Mouse (Mus musculus): ENCODE measurements around the gene Cyren. TPM values are rescaled to one million over a fixed set of nuclear protein-coding genes. Genes with fewer than 3 reads are reported as not detected.

Cyren gene
- polyA plus RNA-seq, 1 experiment: 7.9 TPM

DNA sequence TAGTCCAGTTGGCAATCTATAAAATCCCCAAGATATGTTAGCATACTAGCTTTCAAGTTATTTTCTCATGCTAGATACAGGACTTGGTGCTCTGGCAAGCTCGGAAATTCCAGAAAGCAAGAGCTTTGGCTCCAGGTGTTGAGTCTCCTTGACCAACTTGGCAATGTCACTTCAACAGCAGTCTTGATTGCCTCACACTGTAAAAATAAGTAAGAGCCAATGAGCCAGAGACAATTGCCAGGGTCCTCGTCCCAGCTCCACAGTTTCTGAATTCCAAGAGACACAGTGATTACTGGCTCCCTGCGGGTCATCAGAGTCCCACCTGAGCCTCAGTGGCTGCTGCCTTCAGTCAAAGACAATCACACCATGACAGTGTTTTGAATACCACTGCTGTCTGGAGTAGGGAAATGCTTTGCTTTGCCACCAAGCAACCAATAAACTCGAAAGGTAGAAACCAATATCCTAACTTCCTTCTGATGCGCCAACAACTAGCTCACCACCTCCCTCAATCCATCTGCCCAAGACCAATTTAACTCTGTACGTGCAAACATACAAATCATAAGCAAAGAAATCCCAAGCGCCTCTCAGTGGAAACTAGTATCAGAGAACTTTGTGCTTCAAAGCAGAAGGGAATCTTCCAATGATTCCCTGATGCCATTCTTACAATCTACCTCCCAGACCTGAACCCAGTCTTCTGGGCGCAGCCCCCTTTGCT, 31.9 kb upstream of the Cyren start:
- H3K79me2 ChIP-seq (ENCODE audit: control insufficient read depth, insufficient read depth): peaks cover 8% of the 10 kb centered on the region
- peak overlapping the region; percentile 57 for H3K4me3 ChIP-seq (ENCODE audit: insufficient read depth, poor library complexity, severe bottlenecking)
- no peak for TF ChIP-seq FOSL1 (IDR thresholded peaks at IDR 0.05; ENCODE audit: insufficient read depth, low read length, poor library complexity, severe bottlenecking)
- TF ChIP-seq CEBPB (IDR thresholded peaks at IDR 0.05; ENCODE audit: low read depth): no peak
- TF ChIP-seq USF1 (IDR thresholded peaks at IDR 0.05; ENCODE audit: low read depth): no peak
- TF ChIP-seq MYOD1 (IDR thresholded peaks at IDR 0.05; ENCODE audit: control insufficient read depth, insufficient read length, low read depth): no peak
- no peak for TF ChIP-seq MAX (IDR thresholded peaks at IDR 0.05)
- TF ChIP-seq MYOG (IDR thresholded peaks at IDR 0.05; ENCODE audit: control insufficient read depth, extremely low read depth, insufficient read length): no peak
- no peak for TF ChIP-seq CTCF (IDR thresholded peaks at IDR 0.05; ENCODE audit: control insufficient read depth, insufficient read depth, insufficient read length)
- no peaks in the 10 kb centered on the region for H3K79me3 ChIP-seq (ENCODE audit: low read depth)
- peaks cover 26% of the 10 kb centered on the region for H3K36me3 ChIP-seq (ENCODE audit: control insufficient read depth, insufficient read depth)
- no peaks in the 10 kb centered on the region for H3K27me3 ChIP-seq (ENCODE audit: control insufficient read depth, insufficient read depth, insufficient read length)
- no peak overlapping the region for H3ac ChIP-seq (ENCODE audit: control insufficient read depth, insufficient read length, low read depth)

DNA sequence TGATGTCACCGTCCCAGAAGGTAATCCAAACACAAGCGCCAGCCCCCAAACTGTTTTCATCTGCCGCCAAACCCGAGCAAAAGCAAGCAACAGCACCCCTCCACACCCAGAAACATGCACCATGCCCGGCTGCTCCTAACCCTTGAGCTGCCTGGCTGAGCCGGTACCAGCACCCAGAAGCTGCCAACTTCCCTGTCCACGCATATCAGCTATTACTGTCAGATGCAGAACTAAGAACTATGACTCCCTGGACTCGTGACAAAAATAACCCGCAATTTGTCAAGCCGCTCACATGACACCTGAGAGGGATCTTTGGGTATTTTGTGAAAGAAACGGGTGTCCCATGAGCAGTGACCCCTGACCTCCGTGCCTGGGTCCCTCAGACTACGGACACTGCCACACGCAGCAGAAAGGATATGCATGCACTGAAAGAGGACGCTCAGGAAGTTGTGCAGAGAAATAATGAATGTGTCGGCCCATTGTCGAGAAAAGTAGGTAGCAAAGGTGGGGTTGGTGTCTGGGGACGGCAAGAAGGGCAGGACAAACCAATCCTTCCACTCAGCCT, 29.9 kb upstream of the Cyren start:
- no peaks in the 10 kb centered on the region for H3K27me3 ChIP-seq (ENCODE audit: control insufficient read depth, insufficient read depth, insufficient read length)
- H3K4me3 ChIP-seq (ENCODE audit: insufficient read depth, poor library complexity, severe bottlenecking): no peak overlapping the region
- TF ChIP-seq MYOG (IDR thresholded peaks at IDR 0.05; ENCODE audit: control insufficient read depth, extremely low read depth, insufficient read length) (no peak), USF1 (IDR thresholded peaks at IDR 0.05; ENCODE audit: low read depth) (no peak), FOSL1 (IDR thresholded peaks at IDR 0.05; ENCODE audit: insufficient read depth, low read length, poor library complexity, severe bottlenecking) (no peak), MYOD1 (IDR thresholded peaks at IDR 0.05; ENCODE audit: control insufficient read depth, insufficient read length, low read depth) (no peak), CTCF (IDR thresholded peaks at IDR 0.05; ENCODE audit: control insufficient read depth, insufficient read depth, insufficient read length) (no peak), MAX (IDR thresholded peaks at IDR 0.05) (no peak)
- H3K79me2 ChIP-seq (ENCODE audit: control insufficient read depth, insufficient read depth): peaks cover 8% of the 10 kb centered on the region
- no peak overlapping the region for H3ac ChIP-seq (ENCODE audit: control insufficient read depth, insufficient read length, low read depth)
- no peaks in the 10 kb centered on the region for H3K79me3 ChIP-seq (ENCODE audit: low read depth)
- H3K36me3 ChIP-seq (ENCODE audit: control insufficient read depth, insufficient read depth): peaks cover 27% of the 10 kb centered on the region

DNA sequence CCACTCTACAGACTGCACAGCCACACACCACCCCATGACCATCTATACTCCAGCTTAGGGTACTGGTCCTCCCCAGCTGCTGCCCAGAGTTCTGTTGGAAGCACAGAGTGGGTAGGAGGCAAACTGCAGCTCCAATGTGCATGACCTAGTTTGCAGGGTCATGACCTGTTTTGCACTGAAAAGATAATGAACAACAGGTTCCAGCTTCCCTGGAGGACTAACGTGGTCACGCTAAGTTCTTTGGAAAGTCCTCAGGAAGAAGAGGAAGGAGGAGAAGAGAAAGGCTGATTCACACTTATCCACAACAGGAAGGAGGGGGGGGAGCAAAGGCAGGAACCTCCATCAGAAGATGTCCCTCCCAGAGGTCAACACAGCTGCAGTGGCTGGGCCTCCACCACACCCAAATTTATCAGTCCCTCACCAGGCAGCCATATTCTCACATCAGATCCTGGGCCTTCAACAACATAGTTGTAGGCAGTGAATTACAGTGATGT, 29.3 kb upstream of the Cyren start:
- peaks cover 31% of the 10 kb centered on the region for H3K36me3 ChIP-seq (ENCODE audit: control insufficient read depth, insufficient read depth)

DNA sequence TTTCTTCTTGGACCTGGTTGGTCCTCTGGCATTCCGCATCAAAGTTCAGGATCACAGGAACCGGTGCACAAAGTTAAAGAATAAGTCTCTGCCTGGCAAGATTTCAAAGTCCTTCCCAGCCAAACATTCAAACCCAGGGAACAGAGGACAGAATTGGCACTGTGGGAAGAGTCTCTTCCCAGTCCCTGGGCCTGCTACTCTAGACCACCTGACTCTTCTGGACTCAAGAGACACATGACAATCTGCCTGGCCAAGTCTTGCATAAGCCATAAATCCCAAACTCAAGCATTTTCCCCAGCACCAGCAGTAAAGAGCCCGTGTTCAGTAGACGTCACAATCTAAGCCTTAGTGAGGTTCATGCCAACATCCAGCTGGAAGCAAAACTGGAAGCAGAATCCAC, 28.8 kb upstream of the Cyren start:
- Histone ChIP-seq H3ac (ENCODE audit: control insufficient read depth, insufficient read length, low read depth) (no peak overlapping the region), H3K36me3 (ENCODE audit: control insufficient read depth, insufficient read depth) (peaks cover 31% of the 10 kb centered on the region), H3K79me2 (ENCODE audit: control insufficient read depth, insufficient read depth) (peaks cover 8% of the 10 kb centered on the region), H3K27me3 (ENCODE audit: control insufficient read depth, insufficient read depth, insufficient read length) (no peaks in the 10 kb centered on the region), H3K79me3 (ENCODE audit: low read depth) (no peaks in the 10 kb centered on the region), H3K4me3 (ENCODE audit: insufficient read depth, poor library complexity, severe bottlenecking) (no peak overlapping the region)
- no peak for TF ChIP-seq USF1 (IDR thresholded peaks at IDR 0.05; ENCODE audit: low read depth)
- TF ChIP-seq MYOG (IDR thresholded peaks at IDR 0.05; ENCODE audit: control insufficient read depth, extremely low read depth, insufficient read length): no peak
- no peak for TF ChIP-seq CEBPB (IDR thresholded peaks at IDR 0.05; ENCODE audit: low read depth)
- TF ChIP-seq MYOD1 (IDR thresholded peaks at IDR 0.05; ENCODE audit: control insufficient read depth, insufficient read length, low read depth): no peak
- TF ChIP-seq CTCF (IDR thresholded peaks at IDR 0.05; ENCODE audit: control insufficient read depth, insufficient read depth, insufficient read length): no peak
- TF ChIP-seq MAX (IDR thresholded peaks at IDR 0.05): no peak
- TF ChIP-seq FOSL1 (IDR thresholded peaks at IDR 0.05; ENCODE audit: insufficient read depth, low read length, poor library complexity, severe bottlenecking): no peak

More for the DNA sequence above, 29.3 kb upstream of the Cyren start:
- Histone ChIP-seq H3ac (ENCODE audit: control insufficient read depth, insufficient read length, low read depth) (no peak overlapping the region), H3K27me3 (ENCODE audit: control insufficient read depth, insufficient read depth, insufficient read length) (no peaks in the 10 kb centered on the region), H3K79me2 (ENCODE audit: control insufficient read depth, insufficient read depth) (peaks cover 8% of the 10 kb centered on the region), H3K79me3 (ENCODE audit: low read depth) (no peaks in the 10 kb centered on the region), H3K4me3 (ENCODE audit: insufficient read depth, poor library complexity, severe bottlenecking) (no peak overlapping the region)
- no peak for TF ChIP-seq MYOD1 (IDR thresholded peaks at IDR 0.05; ENCODE audit: control insufficient read depth, insufficient read length, low read depth)
- no peak for TF ChIP-seq CEBPB (IDR thresholded peaks at IDR 0.05; ENCODE audit: low read depth)
- no peak for TF ChIP-seq MAX (IDR thresholded peaks at IDR 0.05)
- no peak for TF ChIP-seq USF1 (IDR thresholded peaks at IDR 0.05; ENCODE audit: low read depth)
- no peak for TF ChIP-seq CTCF (IDR thresholded peaks at IDR 0.05; ENCODE audit: control insufficient read depth, insufficient read depth, insufficient read length)
- no peak for TF ChIP-seq FOSL1 (IDR thresholded peaks at IDR 0.05; ENCODE audit: insufficient read depth, low read length, poor library complexity, severe bottlenecking)

DNA sequence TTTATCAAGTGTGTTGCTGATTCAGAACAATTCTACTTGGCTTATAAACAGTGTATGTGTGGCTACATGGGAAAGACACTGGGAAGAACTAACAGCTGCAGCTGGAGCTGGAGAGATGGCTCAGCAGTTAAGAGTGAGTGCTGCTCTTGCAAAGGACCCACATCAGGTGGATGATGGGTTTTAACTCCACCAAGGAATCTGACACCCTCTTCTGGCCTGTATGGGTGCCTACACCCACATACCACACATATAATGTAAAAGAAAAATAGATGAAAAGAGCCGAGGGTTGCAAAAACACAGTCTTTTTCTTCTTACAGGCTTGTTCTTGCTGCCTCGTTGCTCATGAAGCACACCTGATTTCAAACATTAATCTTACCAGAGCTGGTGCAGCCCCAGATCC, 28.3 kb upstream of the Cyren start:
- Histone ChIP-seq H3K4me3 (ENCODE audit: insufficient read depth, poor library complexity, severe bottlenecking) (no peak overlapping the region), H3K79me2 (ENCODE audit: control insufficient read depth, insufficient read depth) (peaks cover 8% of the 10 kb centered on the region), H3ac (ENCODE audit: control insufficient read depth, insufficient read length, low read depth) (no peak overlapping the region), H3K79me3 (ENCODE audit: low read depth) (no peaks in the 10 kb centered on the region), H3K27me3 (ENCODE audit: control insufficient read depth, insufficient read depth, insufficient read length) (no peaks in the 10 kb centered on the region), H3K36me3 (ENCODE audit: control insufficient read depth, insufficient read depth) (peaks cover 31% of the 10 kb centered on the region)
- TF ChIP-seq USF1 (IDR thresholded peaks at IDR 0.05; ENCODE audit: low read depth) (no peak), MYOG (IDR thresholded peaks at IDR 0.05; ENCODE audit: control insufficient read depth, extremely low read depth, insufficient read length) (no peak), CEBPB (IDR thresholded peaks at IDR 0.05; ENCODE audit: low read depth) (no peak), MYOD1 (IDR thresholded peaks at IDR 0.05; ENCODE audit: control insufficient read depth, insufficient read length, low read depth) (no peak), FOSL1 (IDR thresholded peaks at IDR 0.05; ENCODE audit: insufficient read depth, low read length, poor library complexity, severe bottlenecking) (no peak), MAX (IDR thresholded peaks at IDR 0.05) (no peak), CTCF (IDR thresholded peaks at IDR 0.05; ENCODE audit: control insufficient read depth, insufficient read depth, insufficient read length) (no peak)

All from C2C12 (cell line).